Comparison of ENCODE assay signal across 21 mouse cellular contexts in genomic region chr1:127398186-127398585, GRCm38 (mm10).
DNase-seq lines count a peak whose midpoint lies in the region; ATAC-seq lines count a peak whose summit lies in the region.
"Had no signal": no experiment of that assay in that cellular context is flagged by ENCODE, and none has a peak within 500 bp of the region (broad histone marks: within the 10 kb centered on the region; RNA-seq: fewer than 3 reads in every experiment).

No protein-coding gene starts in this region.

- H3K27me3 ChIP-seq in kidney, embryonic 14.5 days (ENCODE audit: control insufficient read depth, insufficient read depth, low read length): no peaks in the 10 kb centered on the region
- no peaks in the 10 kb centered on the region for H3K27me3 ChIP-seq in intestine, embryonic 16.5 days (replicated peaks; ENCODE audit: control insufficient read depth, insufficient read depth, low read length)
- H3K27me3 ChIP-seq in kidney, embryonic 15.5 days: no peaks in the 10 kb centered on the region
- H3K27me3 ChIP-seq: heart, embryonic 13.5 days; limb, embryonic 12.5 days; liver, embryonic 13.5 days; lung, embryonic 15.5 days had no signal

- no peak for ATAC-seq in kidney, embryonic 14.5 days (ENCODE audit: low FRiP score, low TSS enrichment)
- ATAC-seq in intestine, embryonic 16.5 days: peak; percentile 10; the same call in 1 of the 2 replicates
- 0 out of 2 replicates have a peak, but pooled peaks have one; percentile 12 for ATAC-seq in kidney, embryonic 15.5 days (replicated peaks; ENCODE audit: low FRiP score)
- ATAC-seq in monocyte, adult 5-6 weeks (replicated peaks; ENCODE audit: insufficient number of reproducible peaks, low FRiP score, low TSS enrichment, poor library complexity, severe bottlenecking): no peak
- ATAC-seq: forebrain, embryonic 16.5 days had no signal

- H3K9me3 ChIP-seq in kidney, embryonic 14.5 days (ENCODE audit: control insufficient read depth, low read length): no peaks in the 10 kb centered on the region
- H3K9me3 ChIP-seq in intestine, embryonic 16.5 days (ENCODE audit: control insufficient read depth, low read length): no peaks in the 10 kb centered on the region
- H3K9me3 ChIP-seq in kidney, embryonic 15.5 days (replicated peaks): no peaks in the 10 kb centered on the region
- H3K9me3 ChIP-seq: heart, embryonic 13.5 days; limb, embryonic 12.5 days; liver, embryonic 13.5 days; lung, embryonic 15.5 days had no signal

- H3K36me3 ChIP-seq in kidney, embryonic 14.5 days (ENCODE audit: control insufficient read depth, insufficient read depth, low read length): no peaks in the 10 kb centered on the region
- H3K36me3 ChIP-seq in intestine, embryonic 16.5 days (ENCODE audit: control insufficient read depth, insufficient read depth, low read length): 0 out of 2 replicates have a peak, but pooled peaks cover 3% of the 10 kb centered on the region
- peaks cover 4% of the 10 kb centered on the region; the same call in 1 of the 2 replicates for H3K36me3 ChIP-seq in kidney, embryonic 15.5 days
- H3K36me3 ChIP-seq: liver, embryonic 13.5 days; lung, embryonic 15.5 days had no signal

- DNase-seq in kidney, adult 11 months: peak; percentile 45
- DNase-seq in kidney, postnatal 36 days: peak; percentile 75 to 76
- DNase-seq in natural killer cell, adult 2 months (ENCODE audit: low spot score in 2 of 2): no peak
- DNase-seq in layer of hippocampus, postnatal 10 days (ENCODE audit: low spot score in 2 of 2): no peak
- DNase-seq: adrenal gland, postnatal 14 days; cerebellum, adult 9-11 months; gastrocnemius, postnatal 14 days; heart, adult 11 months; heart, postnatal 14 days; liver, embryonic 13.5 days; right cerebral cortex, postnatal 14 days; spleen, adult 18-20 months had no signal

- no peak overlapping the region for H3K4me3 ChIP-seq in kidney, embryonic 14.5 days (ENCODE audit: low read length)
- no peak overlapping the region for H3K4me3 ChIP-seq in intestine, embryonic 16.5 days (ENCODE audit: low read length)
- no peak overlapping the region for H3K4me3 ChIP-seq in kidney, embryonic 15.5 days (replicated peaks)
- H3K4me3 ChIP-seq: heart, embryonic 13.5 days; limb, embryonic 12.5 days; liver, embryonic 13.5 days; lung, embryonic 15.5 days had no signal

- no peak overlapping the region for H3K9ac ChIP-seq in kidney, embryonic 14.5 days (ENCODE audit: low read depth, low read length)
- H3K9ac ChIP-seq in intestine, embryonic 16.5 days (ENCODE audit: low read depth, low read length): no peak overlapping the region
- H3K9ac ChIP-seq in kidney, embryonic 15.5 days: no peak overlapping the region
- H3K9ac ChIP-seq: heart, embryonic 13.5 days; limb, embryonic 12.5 days; liver, embryonic 13.5 days; lung, embryonic 15.5 days had no signal

- no peak overlapping the region for H3K27ac ChIP-seq in kidney, embryonic 14.5 days (ENCODE audit: low read depth, low read length)
- H3K27ac ChIP-seq in intestine, embryonic 16.5 days (ENCODE audit: low read length): no peak overlapping the region; the same call in 1 of the 2 replicates
- H3K27ac ChIP-seq in kidney, embryonic 15.5 days: peak overlapping the region; percentile 72
- H3K27ac ChIP-seq: heart, embryonic 13.5 days; limb, embryonic 12.5 days; liver, embryonic 13.5 days; lung, embryonic 15.5 days had no signal

- peaks cover 9% of the 10 kb centered on the region; the same call in 1 of the 2 replicates for H3K4me1 ChIP-seq in kidney, embryonic 14.5 days (ENCODE audit: control insufficient read depth, insufficient read depth, low read length)
- peaks cover 18% of the 10 kb centered on the region for H3K4me1 ChIP-seq in intestine, embryonic 16.5 days (ENCODE audit: control insufficient read depth, insufficient read depth, low read length)
- peaks cover 47% of the 10 kb centered on the region for H3K4me1 ChIP-seq in kidney, embryonic 15.5 days
- H3K4me1 ChIP-seq: heart, embryonic 13.5 days; lung, embryonic 15.5 days had no signal

- 83% methylated on average over 5 of the region's 5 CpGs for WGBS in kidney, embryonic 14.5 days
- WGBS in intestine, embryonic 16.5 days: 89% methylated on average over 5 of the region's 5 CpGs
- WGBS in kidney, embryonic 15.5 days: 71% methylated on average over 5 of the region's 5 CpGs

- H3K4me2 ChIP-seq in kidney, embryonic 14.5 days (replicated peaks; ENCODE audit: low read depth, low read length): no peak overlapping the region
- H3K4me2 ChIP-seq in intestine, embryonic 16.5 days (ENCODE audit: low read depth, low read length): no peak overlapping the region
- no peak overlapping the region for H3K4me2 ChIP-seq in kidney, embryonic 15.5 days
- H3K4me2 ChIP-seq: heart, embryonic 13.5 days; limb, embryonic 12.5 days; liver, embryonic 13.5 days; lung, embryonic 15.5 days; midbrain, embryonic 11.5 days had no signal

Comparison
In these comparisons a context has a peak if more than half of its experiments do, and no peak if none do; other contexts are left out.
1. ATAC-seq: peak in intestine, embryonic 16.5 days (single experiment) and kidney, embryonic 15.5 days (single experiment); none in kidney, embryonic 14.5 days (single experiment) and monocyte, adult 5-6 weeks (single experiment).
2. DNase-seq: peak in kidney, adult 11 months (single experiment) and kidney, postnatal 36 days (2 of 2); none in natural killer cell, adult 2 months (0 of 2) and layer of hippocampus, postnatal 10 days (0 of 2).